Mouse (Mus musculus) myocyte (in vitro differentiated cells): ENCODE measurements at regions not wholly inside any gene's neighbourhood (a gene's known extent, or its start where the extent isn't known, plus 50 kb on each side); places are given as distances from the start of the nearest gene placed in this dataset.

Source experiments
- MYOD1 ChIP-seq, 3 experiments: IDR thresholded peaks; one replicate each; pipeline ENCODE4 v1.6.1; 2011; ENCODE audit warnings: control low read depth in 2 of 3, low read depth in 2 of 3, mild to moderate bottlenecking in 2 of 3, moderate library complexity in 1 of 3; ENCODE audit not compliant: insufficient read length in 2 of 3, control insufficient read depth in 1 of 3
- REST ChIP-seq: IDR thresholded peaks from one replicate; pipeline ENCODE4 v1.6.1; 2011; ENCODE audit warnings: mild to moderate bottlenecking, control low read depth, moderate library complexity; ENCODE audit not compliant: insufficient read depth, insufficient read length

DNA sequence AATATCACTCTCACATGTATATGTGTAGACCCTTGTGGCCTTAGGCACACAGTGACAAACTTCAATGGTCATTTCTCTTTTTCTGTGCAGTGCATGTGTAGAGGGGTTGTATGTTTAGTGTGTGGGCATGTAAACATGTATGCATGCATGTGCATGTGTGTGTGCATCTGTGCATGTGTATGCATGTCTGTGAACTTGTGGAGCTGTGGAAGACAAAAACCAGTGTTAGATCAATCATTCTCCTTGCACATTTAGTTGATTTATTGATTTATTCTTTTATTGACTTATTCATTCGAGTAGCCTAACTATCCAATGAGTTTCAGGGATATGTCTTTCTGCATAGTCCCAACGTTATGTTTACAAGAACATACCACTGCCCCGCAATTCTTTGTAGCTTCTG is 298.5 kb downstream of the Cmpk2 start:
- TF ChIP-seq REST (no peak), MYOD1 (IDR thresholded peaks at IDR 0.05; ENCODE audit: control insufficient read depth in 1 of 3, insufficient read length in 2 of 3, low read depth in 2 of 3) (no peak)
